Mouse (Mus musculus): ENCODE results near the gene Cul9. TPM values are rescaled to one million over a fixed set of nuclear protein-coding genes. Genes with fewer than 3 reads are reported as not detected.

Gene Cul9
- polyA plus RNA-seq, 1 experiment from 2014 or later = 7.6 TPM

DNA sequence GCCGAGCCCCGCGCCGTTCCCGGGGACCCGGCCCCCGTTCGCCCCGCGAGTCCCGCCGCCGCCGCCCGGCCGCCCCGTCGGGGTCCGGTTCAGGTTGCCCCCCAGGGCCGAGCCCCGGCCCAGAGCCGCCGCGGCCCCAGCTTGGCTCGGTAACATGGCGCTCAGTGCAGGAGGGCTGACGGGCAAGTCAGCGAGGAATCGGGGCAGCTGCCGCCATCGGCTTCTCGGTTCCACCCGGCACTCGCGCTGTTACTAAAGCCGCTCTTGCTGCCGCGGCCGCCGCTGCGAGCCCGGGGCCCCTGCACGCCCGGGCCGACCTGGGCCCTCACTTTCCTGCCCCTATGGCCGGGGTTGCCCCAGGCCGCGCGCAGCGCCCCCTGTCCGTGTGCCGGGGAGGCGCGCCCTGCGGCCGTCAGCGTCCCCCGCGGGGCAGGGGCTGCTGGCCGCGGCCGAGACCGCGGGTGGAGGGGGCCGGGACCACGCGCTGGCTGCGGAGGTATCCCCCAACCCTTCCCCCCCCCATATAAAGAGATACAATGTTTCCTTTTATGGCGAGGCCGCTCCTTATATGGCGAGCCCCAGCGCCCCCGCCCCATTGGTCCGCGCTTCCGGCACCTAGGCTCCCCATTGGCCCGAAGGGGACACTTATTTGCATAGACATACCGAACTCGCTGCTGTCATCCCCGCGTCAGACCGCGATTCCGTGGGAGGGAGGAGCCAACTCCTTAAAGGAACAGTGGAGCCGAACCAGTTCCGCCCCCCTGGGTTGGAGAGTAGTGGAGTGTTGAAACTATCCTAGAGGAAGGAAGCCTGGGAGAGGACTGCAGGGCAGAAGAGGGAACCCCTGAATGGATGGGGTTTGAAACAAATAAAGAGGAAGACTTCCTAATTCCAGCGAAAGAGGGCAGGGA lies 9.7 kb upstream of the Cul9 start, which contains the start of gene Srf:
TSS of gene Srf (minus strand) at position 503 of the 911 bp plus-strand sequence.
- Histone ChIP-seq H3K27me3 (replicated peaks; ENCODE audit: control insufficient read depth, insufficient read depth, low read length) (no peaks in the 10 kb centered on the region), H3K4me3 (ENCODE audit: low read depth, low read length) (peak within 1 kb of the TSS; percentile 97), H3K4me1 (ENCODE audit: control insufficient read depth, insufficient read depth, low read length) (peaks cover 22% of the 10 kb centered on the region), H3K9ac (ENCODE audit: low read length) (peak within 1 kb of the TSS; percentile 96), H3K36me3 (ENCODE audit: control insufficient read depth, insufficient read depth, low read length) (peaks cover 14% of the 10 kb centered on the region), H3K9me3 (replicated peaks; ENCODE audit: control insufficient read depth, low read length) (no peaks in the 10 kb centered on the region), H3K27ac (ENCODE audit: low read depth, low read length) (peak within 1 kb of the TSS; percentile 91), H3K4me2 (ENCODE audit: low read length) (peak within 1 kb of the TSS; percentile 95)
- ATAC-seq (peak; percentile 96), DNase-seq (ENCODE audit: low spot score) (peak; percentile 99)
- under 1% methylated on average over 86 of the region's 87 CpGs for WGBS

DNA sequence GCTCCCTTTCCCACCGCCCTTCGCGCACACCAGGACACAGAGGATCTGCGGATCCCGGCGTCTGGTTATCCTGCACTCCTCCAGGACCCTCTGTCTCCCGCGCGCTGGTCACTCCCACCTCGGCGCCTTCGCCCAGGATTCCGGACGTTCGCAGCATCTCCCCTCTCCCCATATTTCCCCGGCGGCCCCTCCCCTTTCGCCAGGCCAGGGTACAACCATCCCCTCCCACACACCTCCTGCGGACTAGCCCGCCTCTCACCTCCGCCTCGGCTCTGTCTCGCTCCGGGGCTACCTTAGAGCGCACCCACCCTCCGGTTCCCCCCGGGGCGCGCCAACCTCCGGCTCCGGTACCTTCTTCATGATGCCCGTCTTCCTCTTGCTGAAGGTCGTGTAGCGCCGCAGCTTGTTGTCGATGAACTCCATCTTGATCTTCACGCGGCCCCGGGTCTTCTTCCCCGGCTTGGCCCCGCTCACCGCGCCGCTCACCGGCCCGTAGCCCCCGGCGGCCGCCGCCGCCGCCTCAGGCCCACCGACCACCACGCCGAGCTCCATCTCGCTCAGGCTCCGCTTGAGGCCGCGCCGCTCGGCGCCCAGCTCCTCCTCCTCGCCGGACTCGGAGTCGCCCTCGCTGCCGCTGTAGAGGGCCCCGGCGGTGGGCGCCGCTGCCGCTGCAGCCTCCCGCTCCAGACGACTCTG lies 8.9 kb upstream of the Cul9 start:
- H3K27ac ChIP-seq (ENCODE audit: low read depth, low read length) = peak overlapping the region; percentile 91
- H3K4me3 ChIP-seq (ENCODE audit: low read depth, low read length) = peak overlapping the region; percentile 97
- peaks cover 22% of the 10 kb centered on the region for H3K36me3 ChIP-seq (ENCODE audit: control insufficient read depth, insufficient read depth, low read length)
- peaks cover 22% of the 10 kb centered on the region for H3K4me1 ChIP-seq (ENCODE audit: control insufficient read depth, insufficient read depth, low read length)
- H3K27me3 ChIP-seq (replicated peaks; ENCODE audit: control insufficient read depth, insufficient read depth, low read length) = no peaks in the 10 kb centered on the region
- peak overlapping the region; percentile 96 for H3K9ac ChIP-seq (ENCODE audit: low read length)
- peak overlapping the region; percentile 95 for H3K4me2 ChIP-seq (ENCODE audit: low read length)
- under 1% methylated on average over 72 of the region's 75 CpGs for WGBS
- no peaks in the 10 kb centered on the region for H3K9me3 ChIP-seq (replicated peaks; ENCODE audit: control insufficient read depth, low read length)
- DNase-seq (ENCODE audit: low spot score) (peak; percentile 29), ATAC-seq (peak; percentile 10)

DNA sequence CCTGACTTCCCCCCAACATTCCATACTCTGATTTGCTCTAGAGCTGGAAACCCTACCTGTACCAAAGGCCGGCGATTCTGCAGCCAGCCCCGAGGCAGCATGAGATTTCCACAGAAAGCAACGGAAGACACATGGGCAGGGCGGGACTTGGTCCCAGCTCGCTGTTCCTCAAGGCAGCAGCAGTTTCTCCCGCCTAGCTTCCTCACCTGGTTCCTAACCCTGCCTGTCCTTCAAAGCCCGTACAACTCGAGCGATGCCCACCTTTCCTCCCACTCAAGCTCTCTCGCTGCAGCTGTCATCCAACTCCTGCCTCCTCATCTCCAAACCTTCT lies 8.4 kb upstream of the Cul9 start:
- Histone ChIP-seq H3K27ac (ENCODE audit: low read depth, low read length) (no peak overlapping the region), H3K9ac (ENCODE audit: low read length) (peak overlapping the region; percentile 96), H3K4me2 (ENCODE audit: low read length) (peak overlapping the region; percentile 95), H3K36me3 (ENCODE audit: control insufficient read depth, insufficient read depth, low read length) (peaks cover 27% of the 10 kb centered on the region), H3K27me3 (replicated peaks; ENCODE audit: control insufficient read depth, insufficient read depth, low read length) (no peaks in the 10 kb centered on the region), H3K9me3 (replicated peaks; ENCODE audit: control insufficient read depth, low read length) (no peaks in the 10 kb centered on the region), H3K4me3 (ENCODE audit: low read depth, low read length) (peak overlapping the region; percentile 97), H3K4me1 (ENCODE audit: control insufficient read depth, insufficient read depth, low read length) (peaks cover 22% of the 10 kb centered on the region)
- DNase-seq (ENCODE audit: low spot score) (peak; percentile 20), ATAC-seq (no peak)
- WGBS = under 1% methylated on average over 11 of the region's 11 CpGs

DNA sequence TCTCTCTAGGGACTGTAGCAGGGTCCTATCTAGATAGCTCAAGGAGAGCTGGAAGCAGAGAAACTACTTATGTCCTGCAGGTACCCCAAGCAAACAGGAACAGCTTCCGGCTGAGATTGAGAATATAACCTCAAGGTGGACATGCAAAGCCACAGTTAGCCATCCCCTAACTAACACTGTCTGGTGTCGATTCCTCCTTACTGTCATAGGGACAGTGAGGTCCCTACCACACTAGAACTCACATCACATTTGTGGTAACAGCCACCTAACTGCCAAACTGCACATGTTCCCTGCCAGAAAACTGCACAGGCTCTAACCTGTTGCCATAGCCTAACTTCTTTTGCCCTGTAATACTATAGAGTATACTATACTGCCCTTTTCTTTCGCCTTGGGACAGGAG lies 7.7 kb upstream of the Cul9 start:
- WGBS = 81% methylated on average over 3 of the region's 3 CpGs
- H3K27me3 ChIP-seq (replicated peaks; ENCODE audit: control insufficient read depth, insufficient read depth, low read length) = no peaks in the 10 kb centered on the region
- H3K4me3 ChIP-seq (ENCODE audit: low read depth, low read length) = peak overlapping the region; percentile 97
- ATAC-seq (no peak), DNase-seq (ENCODE audit: low spot score) (no peak)
- peaks cover 22% of the 10 kb centered on the region for H3K4me1 ChIP-seq (ENCODE audit: control insufficient read depth, insufficient read depth, low read length)
- H3K9me3 ChIP-seq (replicated peaks; ENCODE audit: control insufficient read depth, low read length) = no peaks in the 10 kb centered on the region
- peak overlapping the region; percentile 95 for H3K4me2 ChIP-seq (ENCODE audit: low read length)
- H3K36me3 ChIP-seq (ENCODE audit: control insufficient read depth, insufficient read depth, low read length) = peaks cover 34% of the 10 kb centered on the region
- no peak overlapping the region for H3K27ac ChIP-seq (ENCODE audit: low read depth, low read length)
- H3K9ac ChIP-seq (ENCODE audit: low read length) = peak overlapping the region; percentile 96; the same call in 1 of the 2 replicates

- ATAC-seq = no peak
- no peaks in the 10 kb centered on the region for H3K27me3 ChIP-seq (replicated peaks; ENCODE audit: control insufficient read depth, insufficient read depth, low read length)
- WGBS = 42% methylated on average over 11 of the region's 11 CpGs
- peak overlapping the region; percentile 29 for H3K4me3 ChIP-seq (ENCODE audit: low read depth, low read length)
- no peaks in the 10 kb centered on the region for H3K9me3 ChIP-seq (replicated peaks; ENCODE audit: control insufficient read depth, low read length)
- peak overlapping the region; percentile 44 for H3K9ac ChIP-seq (ENCODE audit: low read length)
- peaks cover 38% of the 10 kb centered on the region for H3K36me3 ChIP-seq (ENCODE audit: control insufficient read depth, insufficient read depth, low read length)
- no peak for DNase-seq (ENCODE audit: low spot score)
- peak overlapping the region; percentile 61 for H3K27ac ChIP-seq (ENCODE audit: low read depth, low read length)
- peak overlapping the region; percentile 95 for H3K4me2 ChIP-seq (ENCODE audit: low read length)
- peaks cover 22% of the 10 kb centered on the region for H3K4me1 ChIP-seq (ENCODE audit: control insufficient read depth, insufficient read depth, low read length)
These were observed 7.3 kb upstream of the Cul9 start for GRCm38 (mm10) chr17:46553469-46553868.

- Histone ChIP-seq H3K27me3 (replicated peaks; ENCODE audit: control insufficient read depth, insufficient read depth, low read length) (no peaks in the 10 kb centered on the region), H3K4me3 (ENCODE audit: low read depth, low read length) (peak overlapping the region; percentile 29), H3K36me3 (ENCODE audit: control insufficient read depth, insufficient read depth, low read length) (peaks cover 44% of the 10 kb centered on the region), H3K4me1 (ENCODE audit: control insufficient read depth, insufficient read depth, low read length) (peaks cover 22% of the 10 kb centered on the region), H3K4me2 (ENCODE audit: low read length) (peak overlapping the region; percentile 95), H3K9me3 (replicated peaks; ENCODE audit: control insufficient read depth, low read length) (no peaks in the 10 kb centered on the region), H3K27ac (ENCODE audit: low read depth, low read length) (peak overlapping the region; percentile 61), H3K9ac (ENCODE audit: low read length) (peak overlapping the region; percentile 44)
- WGBS = under 1% methylated on average over 24 of the region's 24 CpGs
- ATAC-seq (peak; percentile 74), DNase-seq (ENCODE audit: low spot score) (peak; percentile 98)
These were observed 6.7 kb upstream of the Cul9 start for GRCm38 (mm10) chr17:46552841-46553423.

DNA sequence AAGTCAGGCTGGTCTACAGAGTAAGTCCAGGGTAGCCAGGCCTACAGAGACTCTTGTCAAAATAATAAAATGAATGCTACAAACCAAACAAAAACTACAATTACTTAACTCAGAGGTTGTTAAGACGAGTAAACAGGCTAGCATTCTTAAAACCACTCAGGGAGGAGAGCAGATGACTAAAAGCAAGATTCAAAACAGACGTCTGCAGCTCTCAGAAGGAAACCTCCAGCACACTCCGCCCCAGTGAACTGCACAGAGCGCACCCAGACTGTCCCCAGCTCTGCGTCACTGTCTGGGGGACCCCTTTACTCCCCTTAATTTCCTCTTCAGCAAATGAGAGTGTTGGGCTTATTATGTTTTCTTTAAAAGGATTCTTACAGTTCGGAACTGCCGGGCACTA lies 6.0 kb upstream of the Cul9 start:
- Histone ChIP-seq H3K27ac (ENCODE audit: low read depth, low read length) (no peak overlapping the region), H3K36me3 (ENCODE audit: control insufficient read depth, insufficient read depth, low read length) (peaks cover 47% of the 10 kb centered on the region), H3K4me1 (ENCODE audit: control insufficient read depth, insufficient read depth, low read length) (peaks cover 22% of the 10 kb centered on the region), H3K4me3 (ENCODE audit: low read depth, low read length) (0 out of 2 replicates have a peak overlapping the region, but pooled peaks have one; percentile 1), H3K4me2 (ENCODE audit: low read length) (peak overlapping the region; percentile 95), H3K9ac (ENCODE audit: low read length) (no peak overlapping the region), H3K27me3 (replicated peaks; ENCODE audit: control insufficient read depth, insufficient read depth, low read length) (no peaks in the 10 kb centered on the region), H3K9me3 (replicated peaks; ENCODE audit: control insufficient read depth, low read length) (no peaks in the 10 kb centered on the region)
- WGBS = 84% methylated on average over 7 of the region's 7 CpGs
- DNase-seq (ENCODE audit: low spot score) = no peak
- ATAC-seq = no peak

GRCm38 (mm10) chr17:46551369-46551768 lies 5.2 kb upstream of the Cul9 start:
- Histone ChIP-seq H3K4me1 (ENCODE audit: control insufficient read depth, insufficient read depth, low read length) (peaks cover 29% of the 10 kb centered on the region), H3K27me3 (replicated peaks; ENCODE audit: control insufficient read depth, insufficient read depth, low read length) (0 out of 2 replicates have a peak, but pooled peaks cover 3% of the 10 kb centered on the region), H3K9ac (ENCODE audit: low read length) (no peak overlapping the region), H3K4me3 (ENCODE audit: low read depth, low read length) (no peak overlapping the region), H3K27ac (ENCODE audit: low read depth, low read length) (no peak overlapping the region), H3K9me3 (replicated peaks; ENCODE audit: control insufficient read depth, low read length) (no peaks in the 10 kb centered on the region), H3K4me2 (ENCODE audit: low read length) (no peak overlapping the region), H3K36me3 (ENCODE audit: control insufficient read depth, insufficient read depth, low read length) (peaks cover 47% of the 10 kb centered on the region)
- ATAC-seq = no peak
- WGBS = 91% methylated on average over 6 of the region's 6 CpGs
- no peak for DNase-seq (ENCODE audit: low spot score)
